Mouse (Mus musculus): ENCODE measurements around the gene Bcl9l. TPM values are rescaled to one million over a fixed set of nuclear protein-coding genes. Genes with fewer than 3 reads are reported as not detected.
A peak's percentile ranks its signal among the peaks of the same experiment; 100 is the strongest.
"Not testable (repeated sequence)": the region's sequence is repeated elsewhere in the genome, so short reads cannot be mapped to it uniquely, and the experiment has no call there.

Bcl9l gene
- total RNA-seq (2017), result 5.9 and 6.1 TPM in 2 replicates

DNA sequence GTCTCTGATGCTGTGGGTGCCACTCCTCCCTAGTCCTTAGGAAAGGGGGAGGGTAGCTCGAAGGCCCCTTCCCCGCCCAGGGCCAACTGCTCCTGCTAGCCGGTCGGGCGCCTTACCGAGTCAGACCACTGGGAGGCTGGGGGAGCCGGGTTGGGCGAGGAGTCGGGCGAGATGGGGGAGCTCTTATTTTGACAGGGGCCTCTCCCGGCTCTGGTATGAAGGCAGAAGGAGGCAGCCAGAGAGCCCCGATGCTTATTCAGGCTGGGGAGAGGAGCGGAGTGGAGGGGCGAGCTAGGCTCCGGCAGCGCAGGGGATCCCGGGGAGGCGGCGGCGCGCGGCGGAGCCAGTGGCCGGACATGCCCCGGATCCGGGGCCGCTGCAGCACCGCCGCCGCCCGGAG lies at the start of gene Bcl9l:
Bcl9l (plus strand) TSS at position 274 of the 400 bp plus-strand sequence.
- peak; percentile 60 to 67 for ATAC-seq (replicated peaks in 1 of 2; ENCODE audit: insufficient read depth in 1 of 2, low FRiP score in 2 of 2, low TSS enrichment in 1 of 2, low read depth in 1 of 2, poor library complexity in 2 of 2, severe bottlenecking in 2 of 2)

DNA sequence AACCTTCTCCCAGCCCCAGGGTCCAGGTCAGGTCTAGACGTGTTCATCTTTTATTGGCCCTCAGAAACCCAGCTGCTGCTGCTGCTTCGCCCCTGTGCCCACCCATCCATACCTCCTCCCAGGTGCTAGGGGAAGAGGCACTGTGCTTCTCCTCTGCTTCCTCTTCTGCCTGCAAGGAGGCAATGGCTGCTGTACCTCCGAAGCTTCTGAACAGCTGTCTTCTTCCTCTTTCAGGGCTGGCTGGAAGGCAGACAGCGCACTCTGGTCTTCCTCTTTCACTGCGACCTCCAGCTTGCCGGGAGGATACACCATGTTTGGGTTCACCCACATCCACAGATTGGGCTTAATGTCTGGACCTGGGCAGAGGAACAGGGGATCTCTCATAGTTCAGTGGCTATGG lies 46.9 kb upstream of the Bcl9l start:
- ATAC-seq (replicated peaks in 1 of 2; ENCODE audit: insufficient read depth in 1 of 2, low FRiP score in 2 of 2, low TSS enrichment in 1 of 2, low read depth in 1 of 2, poor library complexity in 2 of 2, severe bottlenecking in 2 of 2), result peak; percentile 94

DNA sequence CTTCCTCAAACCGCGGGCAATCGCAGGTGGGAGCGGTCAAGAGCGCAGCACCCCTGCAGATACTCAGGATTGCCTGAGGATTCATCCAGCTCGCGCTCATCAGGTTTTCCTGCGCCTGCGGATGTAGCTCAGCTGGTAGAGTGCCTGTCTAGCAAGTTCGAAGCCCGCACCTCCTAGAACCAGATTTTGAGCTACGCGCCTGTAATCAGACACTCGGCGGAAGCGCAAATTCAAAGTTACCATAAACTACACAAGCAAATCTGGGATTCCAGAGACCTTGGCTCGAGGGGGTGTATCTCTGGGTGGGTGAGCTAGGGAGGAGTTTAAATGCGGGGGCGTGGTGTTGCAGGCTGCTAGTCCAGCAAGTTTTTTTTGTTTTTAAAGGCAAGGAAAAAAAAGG lies 41.7 kb upstream of the Bcl9l start, which contains the start of gene Foxr1:
Foxr1 (minus strand) TSS at position 176 of the 400 bp plus-strand sequence.
- no peak for ATAC-seq (replicated peaks in 1 of 2; ENCODE audit: insufficient read depth in 1 of 2, low FRiP score in 2 of 2, low TSS enrichment in 1 of 2, low read depth in 1 of 2, poor library complexity in 2 of 2, severe bottlenecking in 2 of 2)

DNA sequence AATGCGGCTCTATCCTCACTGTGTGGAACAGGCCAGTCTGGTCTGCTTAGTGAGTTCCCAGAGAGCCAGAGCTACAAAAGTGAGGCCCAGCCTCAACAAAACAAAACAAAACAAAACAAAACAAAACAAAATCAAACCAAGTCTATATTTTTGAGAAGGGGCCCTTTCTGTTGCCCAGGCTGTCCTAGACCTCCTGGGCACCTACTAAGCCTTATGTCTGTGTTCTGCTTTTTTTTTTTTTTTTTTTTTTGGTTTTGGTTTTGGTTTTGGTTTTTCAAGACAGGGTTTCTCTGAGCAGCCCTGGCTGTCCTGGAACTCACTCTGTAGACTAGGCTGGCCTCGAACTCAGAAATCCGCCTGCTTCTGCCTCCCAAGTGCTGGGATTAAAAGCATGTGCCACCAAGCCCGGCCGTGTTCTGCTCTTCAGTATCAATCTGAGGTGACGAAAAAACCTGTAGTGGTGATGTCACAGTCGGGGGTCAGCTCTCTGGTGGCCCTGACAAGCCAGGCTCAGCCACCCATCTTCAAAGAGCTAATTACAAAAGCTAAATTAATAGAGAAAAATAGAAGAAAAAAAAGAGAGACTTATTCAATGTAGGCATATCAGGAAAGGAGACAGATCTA lies 38.1 kb upstream of the Bcl9l start:
- not testable (repeated sequence) for ATAC-seq (replicated peaks in 1 of 2; ENCODE audit: insufficient read depth in 1 of 2, low FRiP score in 2 of 2, low TSS enrichment in 1 of 2, low read depth in 1 of 2, poor library complexity in 2 of 2, severe bottlenecking in 2 of 2)

DNA sequence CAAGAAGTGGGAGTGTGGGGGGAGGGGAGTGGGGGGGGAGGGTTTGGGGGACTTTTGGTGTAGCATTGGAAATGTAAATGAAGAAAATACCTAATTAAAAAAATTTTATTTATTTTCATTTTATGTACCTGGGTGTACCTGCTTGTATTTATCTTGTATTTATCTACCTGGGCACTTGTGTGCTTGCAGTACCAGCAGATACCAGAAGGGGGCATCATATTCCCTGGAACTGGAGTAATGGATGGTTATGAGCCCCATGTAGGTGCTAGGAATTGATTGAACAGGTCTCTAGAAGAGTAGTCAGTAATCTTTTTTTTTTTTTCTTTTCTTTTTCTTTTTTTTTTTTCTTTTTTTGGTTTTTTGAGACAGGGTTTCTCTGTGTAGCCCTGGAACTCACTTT lies 32.2 kb upstream of the Bcl9l start:
- no peak for ATAC-seq (replicated peaks in 1 of 2; ENCODE audit: insufficient read depth in 1 of 2, low FRiP score in 2 of 2, low TSS enrichment in 1 of 2, low read depth in 1 of 2, poor library complexity in 2 of 2, severe bottlenecking in 2 of 2)

DNA sequence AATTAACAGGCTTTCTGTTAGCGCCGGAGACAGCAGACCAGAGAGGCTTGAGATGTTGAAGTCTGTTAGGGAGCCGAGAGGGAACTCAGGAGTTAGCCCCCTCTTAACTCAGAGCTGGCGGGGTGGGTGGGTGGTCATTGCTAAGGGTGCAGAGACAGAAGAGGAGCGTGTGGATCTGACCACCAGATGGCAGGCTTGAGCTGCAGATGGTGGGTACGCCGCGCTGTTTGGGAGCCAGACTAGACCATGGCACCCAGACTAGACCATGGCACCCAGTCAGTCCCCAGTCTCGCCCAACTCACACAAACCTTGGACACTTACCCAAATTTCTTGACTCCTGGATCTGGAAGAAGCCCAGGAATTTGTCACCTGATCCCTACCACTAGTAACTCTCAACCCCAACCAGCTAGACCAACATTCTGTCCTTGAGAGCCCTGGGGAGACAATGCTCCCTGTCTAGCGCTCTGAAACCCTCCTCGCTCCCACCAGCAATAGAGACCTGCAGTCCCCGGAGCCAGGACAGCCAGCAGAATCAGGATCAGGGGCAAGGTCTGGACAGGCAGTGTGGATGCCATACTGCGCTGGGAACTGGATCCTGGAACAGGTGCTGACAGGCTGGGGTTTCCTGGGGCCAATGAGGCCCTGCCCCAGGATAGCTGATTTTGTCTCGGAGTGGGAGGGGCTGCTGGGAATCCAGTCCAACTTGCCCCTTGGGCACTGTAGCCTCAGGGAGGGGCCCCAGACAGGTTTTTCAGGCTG lies 28.3 kb upstream of the Bcl9l start:
- ATAC-seq (replicated peaks in 1 of 2; ENCODE audit: insufficient read depth in 1 of 2, low FRiP score in 2 of 2, low TSS enrichment in 1 of 2, low read depth in 1 of 2, poor library complexity in 2 of 2, severe bottlenecking in 2 of 2), result peak; percentile 84 to 90

DNA sequence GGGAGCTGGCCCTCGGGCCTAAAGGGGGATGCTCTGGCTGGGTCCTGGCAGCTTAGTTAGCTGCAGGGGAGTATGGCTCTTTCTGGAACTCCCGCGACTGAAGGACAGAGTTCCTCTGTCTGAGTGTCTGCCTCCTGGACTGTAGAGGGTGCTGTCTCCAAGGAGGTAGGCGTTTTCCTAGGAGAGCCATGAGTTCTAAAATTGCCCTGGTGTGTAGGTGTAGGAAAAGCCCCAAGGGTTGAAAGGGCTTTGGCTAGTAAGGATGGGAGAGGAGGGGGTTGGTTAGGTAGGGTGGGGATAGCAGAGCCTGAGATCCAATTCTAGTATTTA lies 27.8 kb upstream of the Bcl9l start, which contains the start of gene Upk2:
Upk2 (minus strand) TSS at position 86 of the 330 bp plus-strand sequence.
- ATAC-seq (replicated peaks in 1 of 2; ENCODE audit: insufficient read depth in 1 of 2, low FRiP score in 2 of 2, low TSS enrichment in 1 of 2, low read depth in 1 of 2, poor library complexity in 2 of 2, severe bottlenecking in 2 of 2), result no peak

DNA sequence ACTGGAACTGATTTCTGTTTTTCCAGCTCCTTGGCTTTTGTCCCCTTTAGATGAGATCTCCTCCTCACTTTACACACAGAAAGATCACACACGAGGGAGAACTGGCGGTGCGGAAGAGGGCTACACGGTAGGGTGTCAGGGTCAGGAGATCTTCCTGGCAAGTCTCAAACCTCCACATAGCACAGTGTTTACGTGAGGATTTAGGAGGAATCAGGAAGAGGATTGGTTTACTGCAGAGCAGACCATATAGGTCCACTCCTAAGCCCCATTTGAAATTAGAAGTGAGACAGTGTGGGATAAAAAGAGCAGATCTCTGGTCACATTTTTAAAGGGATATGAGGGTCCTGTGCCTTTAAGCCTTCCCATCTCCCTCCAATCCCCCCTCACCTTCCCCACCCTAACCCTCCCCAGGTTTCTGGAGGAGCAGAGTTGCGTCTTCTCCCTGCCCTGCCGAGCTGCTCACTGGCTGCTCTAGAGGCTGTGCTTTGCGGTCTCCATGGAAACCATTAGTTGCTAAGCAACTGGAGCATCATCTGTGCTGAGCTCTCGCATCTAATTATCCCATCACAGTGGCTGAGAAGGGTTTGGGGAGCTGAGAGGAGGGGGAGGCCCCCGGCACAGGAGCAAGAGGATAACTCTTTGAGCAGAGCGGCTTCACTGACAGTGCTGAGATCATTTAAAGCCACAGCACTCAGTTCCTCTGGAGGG lies 25.4 kb upstream of the Bcl9l start:
- no peak for ATAC-seq (replicated peaks in 1 of 2; ENCODE audit: insufficient read depth in 1 of 2, low FRiP score in 2 of 2, low TSS enrichment in 1 of 2, low read depth in 1 of 2, poor library complexity in 2 of 2, severe bottlenecking in 2 of 2)

DNA sequence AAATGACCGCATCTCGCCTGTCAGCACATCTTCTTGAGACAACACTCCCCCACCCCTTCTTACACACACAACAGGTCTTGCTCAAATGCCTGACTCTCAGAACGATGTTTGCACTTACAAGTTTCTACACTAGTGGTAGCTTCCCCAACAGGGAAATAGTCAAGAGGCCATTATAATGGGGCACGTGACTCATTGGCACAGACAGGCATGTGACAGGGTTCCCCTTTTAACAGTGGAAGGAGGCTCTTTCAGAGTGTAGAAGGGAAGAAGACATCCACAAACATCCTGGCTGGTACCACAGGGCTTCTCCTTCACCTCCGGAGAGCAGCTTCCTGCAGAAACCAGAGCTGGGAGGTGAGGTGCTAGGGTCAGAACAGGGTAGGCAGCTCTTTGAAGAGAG lies 20.7 kb upstream of the Bcl9l start:
- peak; percentile 78 to 91 for ATAC-seq (replicated peaks in 1 of 2; ENCODE audit: insufficient read depth in 1 of 2, low FRiP score in 2 of 2, low TSS enrichment in 1 of 2, low read depth in 1 of 2, poor library complexity in 2 of 2, severe bottlenecking in 2 of 2)

DNA sequence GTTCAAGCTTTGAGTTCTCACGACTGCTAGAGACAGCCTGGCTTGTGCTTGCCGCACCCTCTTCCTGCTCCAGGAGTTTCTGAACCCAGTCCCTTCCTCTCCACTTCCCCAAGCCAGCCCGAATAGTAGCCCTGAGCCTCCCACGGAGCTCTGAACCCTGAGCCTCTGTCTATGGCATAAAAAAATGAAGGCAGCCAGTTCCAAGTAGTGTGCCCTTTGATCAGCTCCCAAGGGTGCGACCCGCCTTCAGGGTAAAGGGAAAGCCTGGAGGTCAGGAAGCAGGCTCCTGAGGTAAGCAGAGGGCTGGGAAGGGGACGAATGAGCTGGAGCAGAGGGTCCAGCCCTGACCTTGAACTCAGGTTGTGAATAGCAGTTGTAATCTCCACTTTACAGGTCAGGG lies 14.4 kb upstream of the Bcl9l start:
- ATAC-seq (replicated peaks in 1 of 2; ENCODE audit: insufficient read depth in 1 of 2, low FRiP score in 2 of 2, low TSS enrichment in 1 of 2, low read depth in 1 of 2, poor library complexity in 2 of 2, severe bottlenecking in 2 of 2), result no peak

DNA sequence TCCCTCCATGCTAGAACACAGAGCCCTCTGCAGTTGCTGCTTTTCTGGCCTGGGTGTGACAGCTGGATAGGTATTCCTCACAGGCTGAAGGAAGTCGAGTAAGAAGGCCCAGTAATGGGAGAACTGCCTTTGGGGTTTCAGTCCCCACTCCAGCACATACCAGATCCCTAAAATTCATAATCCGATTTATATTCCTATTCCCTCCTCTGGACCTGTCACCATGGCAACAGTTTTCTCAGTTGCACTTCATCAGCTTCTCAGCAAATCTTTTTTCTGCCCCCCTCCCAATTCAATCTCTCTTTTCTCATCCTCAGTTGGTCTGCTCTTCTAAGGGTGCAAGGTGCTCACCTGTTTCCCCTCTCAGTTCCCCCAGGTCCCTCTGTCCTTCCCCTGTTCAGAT lies 13.8 kb upstream of the Bcl9l start:
- ATAC-seq (replicated peaks in 1 of 2; ENCODE audit: insufficient read depth in 1 of 2, low FRiP score in 2 of 2, low TSS enrichment in 1 of 2, low read depth in 1 of 2, poor library complexity in 2 of 2, severe bottlenecking in 2 of 2), result no peak

DNA sequence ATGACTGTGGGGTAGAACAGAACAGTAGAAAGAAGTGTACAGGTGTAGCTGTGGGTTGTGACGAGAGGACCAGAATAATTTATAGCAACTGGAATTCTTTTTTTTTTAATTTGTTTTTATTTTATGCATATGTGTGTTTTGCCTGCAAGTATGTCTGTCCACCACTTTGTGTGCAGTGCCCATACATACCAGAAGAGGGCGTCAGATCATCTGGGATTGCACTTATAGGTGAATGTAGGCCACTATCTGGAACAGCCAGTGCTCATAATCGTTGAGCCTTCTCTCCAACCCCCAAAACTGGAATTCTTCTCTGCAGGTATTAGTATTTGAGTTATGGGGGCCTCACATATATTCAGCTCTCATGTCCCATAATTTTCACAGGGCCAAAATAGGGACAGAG lies 9.4 kb upstream of the Bcl9l start:
- no peak for ATAC-seq (replicated peaks in 1 of 2; ENCODE audit: insufficient read depth in 1 of 2, low FRiP score in 2 of 2, low TSS enrichment in 1 of 2, low read depth in 1 of 2, poor library complexity in 2 of 2, severe bottlenecking in 2 of 2)

DNA sequence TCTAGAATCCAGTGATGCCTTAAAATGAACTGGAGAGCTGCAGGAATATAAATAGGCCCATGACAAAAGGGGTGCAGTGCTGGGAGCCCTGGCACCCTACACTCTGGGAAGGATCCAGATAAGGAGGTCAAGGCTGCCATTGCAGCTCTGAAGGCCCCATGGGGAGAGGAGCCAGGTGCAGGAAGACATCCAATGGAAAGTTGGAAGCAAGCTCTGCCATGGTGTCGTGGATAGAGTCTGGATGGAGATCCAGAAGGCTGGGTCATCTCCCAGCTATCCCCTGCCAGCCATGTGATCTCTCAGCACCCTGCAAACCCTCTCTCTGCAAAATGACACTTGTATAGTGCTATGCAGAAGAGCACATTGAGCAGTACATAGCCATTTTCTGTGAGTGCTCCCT lies 8.3 kb upstream of the Bcl9l start:
- ATAC-seq (replicated peaks in 1 of 2; ENCODE audit: insufficient read depth in 1 of 2, low FRiP score in 2 of 2, low TSS enrichment in 1 of 2, low read depth in 1 of 2, poor library complexity in 2 of 2, severe bottlenecking in 2 of 2), result no peak

DNA sequence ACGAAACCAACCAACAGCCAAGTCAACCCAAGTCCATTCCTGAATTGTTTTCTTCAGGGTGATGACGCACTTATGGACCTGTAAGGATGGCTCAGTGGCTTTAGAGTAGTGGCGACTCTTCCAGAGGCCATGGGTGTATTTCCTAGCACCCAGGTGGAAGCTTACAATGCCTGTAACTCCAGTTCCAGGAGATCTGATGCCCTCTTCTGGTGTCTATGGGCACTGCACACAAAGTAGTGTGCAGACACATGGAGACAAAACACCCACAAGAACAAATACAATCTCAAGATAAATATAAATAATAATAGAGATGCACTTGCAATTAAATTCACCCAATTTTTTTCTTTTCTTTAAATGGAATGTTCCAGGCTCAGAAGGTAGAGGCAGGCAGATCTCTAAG lies 6.7 kb upstream of the Bcl9l start:
- no peak for ATAC-seq (replicated peaks in 1 of 2; ENCODE audit: insufficient read depth in 1 of 2, low FRiP score in 2 of 2, low TSS enrichment in 1 of 2, low read depth in 1 of 2, poor library complexity in 2 of 2, severe bottlenecking in 2 of 2)

DNA sequence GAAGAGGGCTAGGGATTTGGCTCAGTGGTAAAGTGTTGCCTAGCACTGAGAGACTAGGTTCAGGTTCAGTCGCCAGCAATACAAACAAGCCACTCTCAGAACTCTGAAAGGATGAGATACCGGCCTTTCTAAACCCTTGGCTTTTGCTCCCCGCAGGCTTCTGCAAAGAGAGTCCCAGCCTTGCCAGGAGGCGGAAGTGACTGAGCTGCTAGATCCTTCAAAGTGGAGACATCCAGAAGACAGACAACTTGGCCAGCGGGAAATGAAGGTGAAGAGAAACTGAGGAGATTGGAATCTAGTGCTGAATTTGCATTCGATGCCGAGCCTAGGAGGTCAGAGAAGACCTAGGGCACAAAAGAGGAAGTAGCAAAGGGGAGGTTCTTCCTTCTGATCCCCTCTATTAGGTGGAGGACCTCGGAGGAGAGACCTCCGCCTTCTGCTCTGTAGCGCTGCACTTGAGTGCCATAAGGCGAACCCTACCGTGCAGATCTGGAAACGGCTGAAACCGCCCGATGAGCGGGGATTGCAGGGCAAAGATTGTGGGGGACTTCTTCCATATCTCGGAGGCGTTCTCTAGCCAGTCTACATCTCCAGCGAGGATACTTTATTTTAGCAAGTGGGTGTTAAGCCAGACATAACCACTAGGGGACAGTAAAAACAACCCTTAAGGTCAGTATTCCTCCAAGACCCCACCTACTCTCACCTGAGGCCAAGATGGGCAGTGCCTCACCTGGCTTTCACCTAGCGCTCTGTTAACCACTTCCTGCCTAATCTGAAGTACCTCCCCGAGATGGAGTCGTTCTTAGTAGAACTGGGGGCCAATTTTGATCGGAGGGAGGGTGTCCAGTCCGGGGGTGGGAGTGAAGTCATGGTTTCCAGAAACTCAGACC lies 5.0 kb upstream of the Bcl9l start:
- peak; percentile 47 to 56 for ATAC-seq (replicated peaks in 1 of 2; ENCODE audit: insufficient read depth in 1 of 2, low FRiP score in 2 of 2, low TSS enrichment in 1 of 2, low read depth in 1 of 2, poor library complexity in 2 of 2, severe bottlenecking in 2 of 2)

DNA sequence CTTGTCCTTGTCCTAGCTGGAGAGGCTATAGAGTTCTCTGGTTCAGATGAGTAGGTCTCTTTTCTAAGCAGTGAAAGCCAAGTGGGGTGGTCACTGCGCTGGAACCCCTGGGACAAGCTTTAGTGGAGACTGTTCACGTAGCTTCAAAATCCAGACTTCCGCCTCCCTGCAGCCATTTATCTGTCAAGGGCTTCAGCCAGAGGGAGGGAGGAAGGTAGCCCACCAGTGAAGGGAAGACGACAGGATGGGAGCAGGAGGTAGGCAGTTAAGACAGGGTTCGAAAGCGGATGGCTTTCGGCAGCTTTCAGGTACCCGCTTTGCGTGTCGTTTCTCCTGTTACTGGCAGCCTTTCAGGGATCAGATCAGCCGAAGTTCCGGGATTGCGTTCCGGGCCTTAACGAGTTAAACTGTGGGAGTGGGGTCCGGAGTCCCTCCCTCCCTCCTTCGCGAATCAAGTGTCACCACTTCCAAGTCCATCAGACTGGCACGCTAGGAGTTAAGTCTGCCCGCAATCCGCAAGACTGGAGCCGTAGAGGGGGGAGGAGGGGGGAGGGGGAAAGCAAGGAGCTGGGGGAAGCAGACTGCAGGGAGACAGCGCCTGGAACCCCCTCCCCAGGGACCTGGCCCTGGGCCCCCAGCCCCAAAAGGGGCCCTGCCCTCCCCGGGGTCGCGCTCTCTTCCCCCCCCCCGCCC lies 4.2 kb upstream of the Bcl9l start:
- ATAC-seq (replicated peaks in 1 of 2; ENCODE audit: insufficient read depth in 1 of 2, low FRiP score in 2 of 2, low TSS enrichment in 1 of 2, low read depth in 1 of 2, poor library complexity in 2 of 2, severe bottlenecking in 2 of 2), result no peak

Data from hematopoietic stem cell, adult 5-6 weeks (primary cell).